Mouse (Mus musculus) embryonic stem cell, embryonic (primary cell): Measurements from ENCODE around the gene Crygn.

Experiments
- CTCF ChIA-PET, 4 experiments: fragments of 300-600 bp in 2 of 4; fragments of 350-600 bp in 2 of 4; sonication (Branson Sonifier 250); formaldehyde crosslinking; loops; one replicate each; lab custom pipeline; 2022; ENCODE audit warnings: inconsistent platforms in 2 of 4; lab: Charles Lee
- POLR2A ChIA-PET, 4 experiments: fragments of 300-600 bp in 2 of 4; fragments of 350-600 bp in 2 of 4; sonication (Branson Sonifier 250); formaldehyde crosslinking; loops; one replicate each; lab custom pipeline; 2022; ENCODE audit warnings: antibody characterized with exemption in 4 of 4, inconsistent platforms in 1 of 4; lab: Charles Lee

Gene Crygn

DNA sequence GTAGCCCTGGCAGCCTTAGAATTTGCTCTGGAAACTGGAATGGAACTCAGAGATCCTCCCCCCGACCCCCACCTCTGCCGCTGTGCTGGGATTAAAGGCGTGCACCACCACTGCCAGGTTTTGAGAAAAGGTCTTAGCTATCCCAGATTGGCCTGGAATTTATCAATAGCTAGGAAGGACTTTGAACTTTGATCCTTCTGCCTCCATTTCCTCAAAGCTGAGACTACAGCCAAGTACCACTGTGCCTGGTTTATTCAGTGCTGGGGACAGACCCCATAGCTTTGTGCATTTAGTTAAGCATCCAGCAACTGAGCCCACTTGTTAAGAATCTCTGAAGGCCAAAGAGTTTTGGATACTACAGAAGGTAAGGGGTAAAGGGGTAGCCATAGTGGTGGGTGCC is 877 bp downstream of the Crygn start:
- POLR2A ChIA-PET = interaction anchor here (0.6 to 4.5 kb wide), 11 partner anchors 10 to 972 kb away, joined by 3 to 26 read pairs (median 3); partner anchors contain the start of genes Nub1 (in 2 of the 4) and E130116L18Rik (in 1 of the 4)
- CTCF ChIA-PET = interaction anchor here in 2 of 4 experiments (0.6 to 0.7 kb wide), 2 partner anchors 26 to 448 kb away, joined by 3 read pairs; no protein-coding TSS in a partner anchor

GRCm38 (mm10) chr5:24752175-24752498 is 5.7 kb downstream of the Crygn start:
- CTCF ChIA-PET = interaction anchor here in 3 of 4 experiments (0.5 to 3.4 kb wide), 21 partner anchors 24 to 271 kb away, joined by 3 to 36 read pairs (median 5); partner anchors contain the start of gene Nub1 (in 3 of the 3)

GRCm38 (mm10) chr5:24751305-24752174 is 6.3 kb downstream of the Crygn start:
- POLR2A ChIA-PET = interaction anchor here (0.6 to 8.3 kb wide), 100 partner anchors 8 to 954 kb away, joined by 3 to 216 read pairs (median 4); partner anchors contain the start of genes Nub1 (in 4 of the 4), Rheb (in 3 of the 4), Wdr86 (in 3 of the 4) and Chpf2 (in 2 of the 4)
- CTCF ChIA-PET = interaction anchor here (0.5 to 3.4 kb wide), 30 partner anchors 8 to 358 kb away, joined by 3 to 36 read pairs (median 5); partner anchors contain the start of genes Nub1 (in 3 of the 4), Abcb8 (in 1 of the 4), Abcf2 (in 1 of the 4) and Rheb (in 1 of the 4)

More at GRCm38 (mm10) chr5:24752175-24752498, 5.7 kb downstream of the Crygn start:
- POLR2A ChIA-PET = interaction anchor here (0.6 to 8.3 kb wide), 69 partner anchors 9 to 953 kb away, joined by 3 to 216 read pairs (median 4); partner anchors contain the start of genes Nub1 (in 4 of the 4), Rheb (in 3 of the 4), Wdr86 (in 3 of the 4) and Abcb8 (in 1 of the 4)

GRCm38 (mm10) chr5:24750321-24751304 is 7.2 kb downstream of the Crygn start:
- CTCF ChIA-PET = interaction anchor here (0.5 to 3.4 kb wide), 45 partner anchors 8 to 394 kb away, joined by 3 to 36 read pairs (median 5); partner anchors contain the start of genes Rheb (in 3 of the 4), Nub1 (in 2 of the 4), Wdr86 (in 2 of the 4) and Abcb8 (in 1 of the 4)

GRCm38 (mm10) chr5:24749731-24750130 is 8.1 kb downstream of the Crygn start:
- CTCF ChIA-PET = interaction anchor here (0.5 to 3.4 kb wide), 28 partner anchors 16 to 393 kb away, joined by 3 to 36 read pairs (median 6); partner anchors contain the start of genes Nub1 (in 2 of the 4), Rheb (in 2 of the 4), Wdr86 (in 2 of the 4) and Abcf2 (in 1 of the 4)
- POLR2A ChIA-PET = interaction anchor here (0.6 to 8.3 kb wide), 62 partner anchors 9 to 788 kb away, joined by 3 to 216 read pairs (median 5); partner anchors contain the start of genes Nub1 (in 4 of the 4), Rheb (in 2 of the 4), Wdr86 (in 2 of the 4) and Abcf2 (in 1 of the 4)

More at GRCm38 (mm10) chr5:24750321-24751304, 7.2 kb downstream of the Crygn start:
- POLR2A ChIA-PET = interaction anchor here (0.6 to 8.3 kb wide), 103 partner anchors 8 to 907 kb away, joined by 3 to 216 read pairs (median 4); partner anchors contain the start of genes Nub1 (in 4 of the 4), Wdr86 (in 3 of the 4), Rheb (in 2 of the 4) and Abcf2 (in 1 of the 4)

DNA sequence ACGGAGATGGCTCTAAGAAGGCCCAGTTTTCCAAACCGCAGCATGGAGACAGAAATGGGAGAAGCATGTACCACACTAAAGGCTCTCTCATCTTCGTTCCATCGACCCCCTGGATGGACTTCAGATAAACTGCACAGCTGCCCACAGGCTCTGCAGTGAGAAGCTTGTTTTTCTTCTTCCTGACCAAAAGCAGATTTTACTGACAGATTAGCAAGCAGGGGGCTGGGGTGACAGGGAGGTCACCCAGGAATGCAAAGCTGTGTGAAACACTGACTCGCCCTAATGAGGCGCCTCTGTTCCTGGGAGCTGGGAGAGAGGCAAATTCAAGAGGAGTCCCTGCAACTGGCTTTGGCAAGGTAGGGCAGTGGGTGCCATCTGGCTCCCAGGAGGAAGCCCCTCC is 10.3 kb downstream of the Crygn start:
- POLR2A ChIA-PET = interaction anchor here in 3 of 4 experiments (0.9 to 8.3 kb wide), 10 partner anchors 10 to 95 kb away, joined by 3 to 216 read pairs (median 4); partner anchors contain the start of genes Nub1 (in 3 of the 3), Wdr86 (in 2 of the 3) and Rheb (in 1 of the 3)
- CTCF ChIA-PET = interaction anchor here in 1 of 4 experiments (0.6 kb wide), 1 partner anchor 69 kb away, joined by 13 read pairs; no protein-coding TSS in a partner anchor

DNA sequence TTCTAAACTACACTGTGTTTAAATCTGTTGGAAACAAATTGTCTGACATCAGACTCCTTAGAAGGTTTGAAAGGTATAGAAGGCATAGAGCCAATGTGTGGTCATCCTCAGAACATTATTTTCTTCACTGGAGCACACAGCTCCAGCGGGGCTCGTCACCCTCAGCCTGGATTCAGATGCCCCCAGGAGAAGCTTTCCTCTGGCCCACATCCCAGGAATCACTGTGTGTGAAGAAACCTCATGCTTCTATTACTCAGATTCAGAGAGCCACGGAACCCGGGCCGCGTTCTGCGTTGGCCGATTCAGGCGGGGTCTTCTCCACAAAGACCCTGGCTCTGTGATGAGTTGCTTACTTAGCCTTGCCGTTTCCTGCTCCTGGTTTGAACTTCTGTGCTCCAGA is 13.9 kb downstream of the Crygn start:
- ChIA-PET CTCF (interaction anchor here in 1 of 4 experiments (0.6 kb wide), 1 partner anchor 12 kb away, joined by 4 read pairs; no protein-coding TSS in a partner anchor), POLR2A (interaction anchor here in 2 of 4 experiments (0.7 to 1.9 kb wide), 4 partner anchors 8 to 30 kb away, joined by 3 to 8 read pairs (median 4); no protein-coding TSS in a partner anchor)

DNA sequence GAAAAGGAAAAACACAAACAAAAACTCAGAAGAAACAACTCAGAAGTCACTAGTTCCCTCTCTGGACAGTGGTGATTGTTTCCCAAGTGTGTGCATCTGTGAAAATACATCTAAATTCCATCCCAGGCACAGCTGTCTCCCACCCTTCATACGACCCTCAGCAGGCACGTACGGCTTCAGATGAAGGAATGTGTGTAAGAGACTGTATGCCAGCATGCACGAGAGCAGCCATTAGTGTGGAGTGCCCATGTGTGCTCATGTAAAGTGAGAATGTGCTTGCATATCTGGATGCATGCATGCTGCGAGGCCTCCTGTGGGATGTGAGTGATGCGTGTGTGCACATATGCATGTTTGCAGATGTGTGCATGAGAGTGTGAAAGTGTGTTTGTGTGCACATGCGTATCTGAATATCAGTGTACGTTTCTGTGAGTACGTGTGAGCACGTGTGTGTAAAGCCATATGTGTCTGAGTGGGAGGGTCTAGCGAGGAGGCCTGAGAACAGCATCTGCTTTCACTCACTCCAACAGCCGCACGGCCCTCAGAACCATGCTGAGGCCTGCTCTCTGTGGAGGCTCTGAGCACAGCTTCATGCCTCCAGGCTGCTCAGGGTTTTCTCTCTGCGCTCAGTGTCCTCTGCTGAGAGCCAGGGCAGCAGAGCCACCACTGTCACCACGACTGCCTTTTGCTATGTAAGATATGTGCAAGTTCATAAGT is 16.5 kb downstream of the Crygn start:
- ChIA-PET CTCF (no interaction called here), POLR2A (interaction anchor here in 1 of 4 experiments (2.0 to 3.2 kb wide), 2 partner anchors 9 to 10 kb away, joined by 5 to 16 read pairs; no protein-coding TSS in a partner anchor)

DNA sequence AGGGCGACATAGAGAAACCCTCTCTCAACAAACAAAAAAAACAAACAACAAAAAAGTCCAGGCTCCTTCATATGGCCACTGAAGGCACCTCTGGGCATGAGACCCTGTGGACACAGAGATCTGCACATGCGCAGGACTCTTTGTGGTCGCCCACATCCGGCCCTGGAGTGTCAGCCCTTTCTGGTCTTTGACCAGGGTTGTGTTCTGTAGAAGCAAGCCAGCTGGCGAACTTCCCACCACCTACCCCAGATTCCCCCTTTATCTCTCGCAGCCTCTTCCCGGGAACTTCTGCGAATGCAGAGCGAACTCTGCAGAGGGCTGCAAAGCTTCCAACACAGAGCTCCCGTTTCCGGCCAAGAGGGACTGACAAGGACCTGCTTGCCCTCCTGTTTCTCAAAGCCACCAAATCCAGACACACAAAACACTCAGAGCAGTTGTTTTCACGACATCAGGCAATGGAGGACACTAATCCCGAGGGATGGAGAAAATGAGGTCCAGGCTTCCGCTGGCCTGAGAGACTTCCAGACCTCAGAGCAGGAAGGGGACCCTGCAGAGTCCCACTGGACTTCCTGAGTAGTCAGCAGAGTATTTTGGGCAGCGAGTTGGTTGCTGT is 18.6 kb downstream of the Crygn start:
- POLR2A ChIA-PET = interaction anchor here in 2 of 4 experiments (0.6 to 3.2 kb wide), 6 partner anchors 8 to 264 kb away, joined by 3 to 16 read pairs (median 3); partner anchors contain the start of genes Nub1 (in 1 of the 2) and Wdr86 (in 1 of the 2)
- CTCF ChIA-PET = interaction anchor here in 1 of 4 experiments (0.6 kb wide), 1 partner anchor 712 kb away, joined by 4 read pairs; no protein-coding TSS in a partner anchor

- CTCF ChIA-PET = no interaction called here
Observed at GRCm38 (mm10) chr5:24738517-24738916, 19.3 kb downstream of the Crygn start.

DNA sequence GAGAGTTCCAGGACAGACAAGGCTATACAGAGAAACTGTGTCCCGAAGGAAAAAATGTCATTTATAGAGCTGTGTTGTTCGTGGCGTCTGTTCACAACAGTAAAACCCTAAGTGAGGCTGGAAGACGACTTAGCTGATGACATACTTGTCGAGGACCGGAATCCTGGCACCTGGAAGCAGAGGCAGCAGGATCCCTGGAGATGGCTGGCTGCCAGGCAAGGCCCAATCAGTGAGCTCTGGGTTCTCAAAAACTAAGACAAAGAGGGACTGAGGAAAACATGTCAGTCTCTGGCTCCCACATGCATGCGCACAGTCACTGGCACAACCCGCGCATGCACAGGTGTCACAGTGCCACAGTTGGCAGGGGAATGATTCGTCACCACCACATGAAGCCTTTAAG is 20.2 kb downstream of the Crygn start:
- CTCF ChIA-PET = no interaction called here

More at GRCm38 (mm10) chr5:24738517-24738916, 19.3 kb downstream of the Crygn start:
- POLR2A ChIA-PET = interaction anchor here in 2 of 4 experiments (1.5 to 3.2 kb wide), 3 partner anchors 8 to 53 kb away, joined by 3 to 16 read pairs (median 5); partner anchors contain the start of genes Nub1 (in 1 of the 2) and Wdr86 (in 1 of the 2)

DNA sequence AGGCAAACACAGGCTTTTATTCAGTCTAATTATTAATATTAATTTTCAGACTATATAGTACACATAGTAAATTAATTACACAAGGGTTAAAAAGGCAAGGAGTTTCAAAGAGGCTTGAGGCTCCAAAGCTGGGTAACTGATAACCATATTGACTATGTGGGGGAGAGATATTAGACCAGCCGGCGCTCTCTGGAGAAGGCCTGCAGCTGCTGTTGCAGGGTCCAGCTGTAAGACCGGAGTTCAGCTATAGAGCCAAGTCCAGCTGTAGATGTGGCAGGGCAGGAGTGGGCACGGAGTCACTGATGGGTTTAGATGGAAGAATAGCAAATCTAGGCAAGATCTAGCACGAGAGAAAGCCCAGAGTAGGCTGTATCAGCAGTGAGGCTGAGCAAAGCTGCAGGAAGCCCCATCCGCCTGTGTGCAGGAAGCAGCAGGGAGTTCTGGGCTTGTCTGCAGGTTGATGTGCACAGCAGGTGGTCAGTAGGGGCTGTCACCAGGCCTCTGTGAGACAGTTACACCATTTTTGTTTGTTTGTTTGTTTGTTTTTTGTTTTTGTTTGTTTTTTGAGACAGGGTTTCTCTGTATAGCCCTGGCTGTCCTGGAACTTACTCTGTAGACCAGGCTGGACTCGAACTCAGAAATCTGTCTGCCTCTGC is 23.9 kb downstream of the Crygn start:
- ChIA-PET CTCF (interaction anchor here in 3 of 4 experiments (0.7 to 1.8 kb wide), 5 partner anchors 16 to 276 kb away, joined by 3 to 12 read pairs (median 7); no protein-coding TSS in a partner anchor), POLR2A (interaction anchor here (0.6 to 13.7 kb wide), 21 partner anchors 9 to 519 kb away, joined by 3 to 216 read pairs (median 4); partner anchors contain the start of genes Nub1 (in 2 of the 4) and Rheb (in 2 of the 4))

More for the DNA sequence above, 20.2 kb downstream of the Crygn start:
- POLR2A ChIA-PET = no interaction called here

DNA sequence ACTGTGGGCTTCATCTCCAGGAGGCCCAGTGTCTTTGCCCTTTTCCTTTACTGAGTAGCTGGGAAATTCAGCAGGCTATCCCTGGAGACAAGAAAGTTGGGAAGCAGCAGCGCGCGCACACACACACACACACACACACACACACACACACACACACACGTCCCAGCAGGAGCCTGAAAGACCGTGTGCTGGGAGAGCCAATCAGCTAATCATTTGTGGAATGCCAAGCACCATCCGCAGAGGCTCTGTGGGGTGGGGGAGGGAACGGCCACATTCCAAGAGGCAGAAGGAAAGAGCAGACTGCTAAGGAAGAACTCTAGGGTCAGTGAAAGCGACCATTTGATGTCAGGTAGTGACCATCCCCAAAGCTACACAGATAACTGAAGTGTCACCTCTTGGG is 24.7 kb downstream of the Crygn start:
- POLR2A ChIA-PET = interaction anchor here (0.6 to 13.7 kb wide), 21 partner anchors 9 to 518 kb away, joined by 3 to 216 read pairs (median 4); partner anchors contain the start of genes Nub1 (in 2 of the 4) and Rheb (in 2 of the 4)
- CTCF ChIA-PET = interaction anchor here in 3 of 4 experiments (0.7 to 1.8 kb wide), 4 partner anchors 17 to 277 kb away, joined by 5 to 12 read pairs (median 7); no protein-coding TSS in a partner anchor

DNA sequence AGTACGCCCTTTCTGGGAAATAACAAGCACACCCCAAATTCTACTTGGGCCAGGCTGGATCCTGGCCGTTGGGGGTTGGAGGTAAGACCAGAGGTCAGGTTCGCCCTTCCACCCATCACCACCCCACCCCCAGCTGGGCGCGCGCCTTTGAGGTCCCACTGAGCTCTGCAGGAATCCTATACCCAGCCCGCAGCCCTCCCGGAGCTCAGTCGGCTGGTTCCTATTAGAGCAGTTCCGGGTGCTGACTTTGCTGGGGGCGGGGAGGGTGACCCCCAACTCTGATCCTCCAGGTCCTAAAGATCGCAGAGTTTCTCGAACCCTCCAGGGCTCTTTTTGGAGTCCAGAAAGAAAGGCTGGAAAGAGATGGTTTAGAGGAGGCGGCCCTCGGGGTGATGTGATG is 26.8 kb downstream of the Crygn start:
- CTCF ChIA-PET = interaction anchor here (0.5 to 1.8 kb wide), 11 partner anchors 12 to 1121 kb away, joined by 3 to 23 read pairs (median 3); no protein-coding TSS in a partner anchor
- POLR2A ChIA-PET = interaction anchor here in 3 of 4 experiments (0.5 to 13.7 kb wide), 36 partner anchors 8 to 1713 kb away, joined by 3 to 216 read pairs (median 4); partner anchors contain the start of gene Nub1 (in 2 of the 3)
